Mouse (Mus musculus) kidney, adult 2 months (tissue): ENCODE measurements around the gene Swi5.

Experiments used
- CTCF ChIP-seq: fragments of 200-500 bp; conservative IDR thresholded peaks from 2 replicates; pipeline ENCODE4 v1.5.1; 2011; ENCODE audit warnings: low read depth, mild to moderate bottlenecking, control low read depth, low read length, moderate library complexity, mixed read lengths; ENCODE audit not compliant: insufficient read depth, insufficient read length
- POLR2A ChIP-seq: fragments of 200-500 bp; IDR thresholded peaks from one replicate; pipeline ENCODE4 v1.6.1; 2011; ENCODE audit warnings: low read depth, low read length, control low read depth

DNA sequence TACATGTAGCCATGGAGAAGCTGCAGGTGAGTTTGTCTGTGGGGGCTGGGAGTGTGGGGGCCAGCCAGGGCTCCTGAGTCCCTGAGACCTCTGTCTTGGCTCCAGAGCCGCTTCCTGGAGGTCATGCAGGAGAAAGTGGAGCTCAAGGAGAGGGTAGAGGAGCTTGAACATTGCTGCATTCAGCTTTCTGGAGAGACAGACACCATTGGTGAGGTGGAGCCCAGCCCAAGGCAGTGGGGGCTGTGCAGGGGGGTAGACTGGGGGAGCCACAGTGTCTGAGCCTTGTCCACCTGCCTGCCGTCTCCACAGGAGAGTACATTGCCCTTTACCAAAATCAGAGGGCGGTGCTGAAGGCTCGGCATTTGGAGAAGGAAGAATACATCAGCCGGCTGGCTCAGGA is 17.8 kb upstream of the Swi5 start:
- TF ChIP-seq POLR2A = no peak
- TF ChIP-seq CTCF = no peak
